In the genomic region with DNA sequence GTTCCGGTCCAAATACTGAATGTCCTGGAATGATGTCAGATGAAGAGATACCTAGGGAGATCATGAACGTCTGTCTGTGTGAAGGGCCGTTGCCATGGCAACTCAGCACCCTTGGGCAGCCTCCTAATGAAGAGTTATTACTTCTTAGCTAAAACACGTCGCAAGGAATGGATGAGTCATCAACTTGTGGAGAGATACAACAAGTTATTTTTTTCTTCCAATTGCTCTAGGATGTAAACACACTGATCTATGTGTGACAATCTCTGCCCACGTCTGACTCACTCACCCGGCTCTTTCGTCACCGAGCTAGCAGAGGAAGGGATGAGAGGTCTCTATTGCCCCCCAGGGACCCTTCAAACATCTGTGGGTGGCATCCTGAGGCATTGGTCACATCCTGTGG, we compare ENCODE assay signal across 12 mouse cellular contexts.
DNase-seq lines count a peak whose midpoint lies in the region; TF ChIP-seq lines count a peak whose summit lies in the region.
"Had no signal": no experiment of that assay in that cellular context is flagged by ENCODE, and none has a peak within 500 bp of the region (broad histone marks: within the 10 kb centered on the region; RNA-seq: fewer than 3 reads in every experiment).

No protein-coding gene starts in this region.

- H3ac ChIP-seq in myocyte (ENCODE audit: control insufficient read depth, insufficient read length), result no peak overlapping the region

- H3K4me3 ChIP-seq in myocyte, result no peak overlapping the region
- H3K4me3 ChIP-seq: limb, embryonic 15.5 days; megakaryocyte, embryonic 14.5 days had no signal

- H3K36me3 ChIP-seq in myocyte (ENCODE audit: control insufficient read depth, insufficient read depth), result no peaks in the 10 kb centered on the region
- H3K36me3 ChIP-seq: limb, embryonic 15.5 days had no signal

- H3K79me2 ChIP-seq in myocyte (ENCODE audit: control insufficient read depth, insufficient read depth), result no peaks in the 10 kb centered on the region

- peak overlapping the region; percentile 67 for H3K4me2 ChIP-seq in myocyte (ENCODE audit: low read depth)
- H3K4me2 ChIP-seq: limb, embryonic 15.5 days had no signal

- H3K27me3 ChIP-seq in myocyte (ENCODE audit: control insufficient read depth, insufficient read depth, insufficient read length), result no peaks in the 10 kb centered on the region

- DNase-seq in frontal cortex, postnatal 36 days (ENCODE audit: low spot score in 2 of 2), result peak; percentile 31 to 43
- DNase-seq in frontal cortex, postnatal 25 days (ENCODE audit: low spot score in 2 of 2), result no peak
- DNase-seq in lung, postnatal 10 days, result peak; percentile 23
- DNase-seq in lung, postnatal 14 days, result no peak
- DNase-seq in adrenal gland, adult 2 months, result peak; percentile 74
- no peak for DNase-seq in ovary, postnatal 36 days (ENCODE audit: low spot score)
- no peak for DNase-seq in thymus, adult 18-20 months
- DNase-seq: cerebellum, adult 11-12 months; forebrain, postnatal 0 days had no signal

- no peak for TF ChIP-seq POLR2A in myocyte (IDR thresholded peaks at IDR 0.05; ENCODE audit: insufficient read length, low read depth)

TF ChIP-seq in myocyte, 11 proteins besides CTCF, POLR2A, EP300 and RAD21:
- TF ChIP-seq TCF12 (IDR thresholded peaks at IDR 0.05; ENCODE audit: insufficient read depth, poor library complexity, severe bottlenecking) (peak; percentile 15), REST (IDR thresholded peaks at IDR 0.05; ENCODE audit: insufficient read depth, insufficient read length) (no peak), MAX (IDR thresholded peaks at IDR 0.05; ENCODE audit: low read depth) (peak; percentile 24), CEBPB (IDR thresholded peaks at IDR 0.05; ENCODE audit: insufficient read depth, poor library complexity, severe bottlenecking) (peak; percentile 91), SRF (IDR thresholded peaks at IDR 0.05; ENCODE audit: control insufficient read depth, insufficient read length, low read depth) (no peak)

Comparison
In these comparisons a context has a peak if more than half of its experiments do, and no peak if none do; other contexts are left out.
1. DNase-seq: peak in frontal cortex, postnatal 36 days (2 of 2), lung, postnatal 10 days (single experiment) and adrenal gland, adult 2 months (single experiment); none in frontal cortex, postnatal 25 days (0 of 2), lung, postnatal 14 days (single experiment), ovary, postnatal 36 days (single experiment) and thymus, adult 18-20 months (0 of 2).